Mouse (Mus musculus): ENCODE measurements around the gene Pstpip1. TPM values are rescaled to one million over a fixed set of nuclear protein-coding genes. Genes with fewer than 3 reads are reported as not detected.

The Pstpip1 gene
- polyA plus RNA-seq, 1 experiment: 7.7 TPM

- no peak for DNase-seq (ENCODE audit: low spot score)
These were observed 62.2 kb downstream of the Pstpip1 start for GRCm38 (mm10) chr9:56151745-56152481.

- DNase-seq (ENCODE audit: low spot score): no peak
These were observed 62.8 kb downstream of the Pstpip1 start for GRCm38 (mm10) chr9:56152482-56153007.

GRCm38 (mm10) chr9:56154572-56154971 lies 64.8 kb downstream of the Pstpip1 start:
- DNase-seq (ENCODE audit: low spot score): no peak

- DNase-seq (ENCODE audit: low spot score): no peak
These were observed 68.3 kb downstream of the Pstpip1 start for GRCm38 (mm10) chr9:56158077-56158476.

GRCm38 (mm10) chr9:56159456-56159855 lies 69.7 kb downstream of the Pstpip1 start:
- no peak for DNase-seq (ENCODE audit: low spot score)

GRCm38 (mm10) chr9:56160341-56161141 lies 70.8 kb downstream of the Pstpip1 start:
- DNase-seq (ENCODE audit: low spot score): peak; percentile 78

GRCm38 (mm10) chr9:56165377-56165776 lies 75.6 kb downstream of the Pstpip1 start, which contains the start of gene Tspan3:
Gene Tspan3 (minus strand): TSS chr9:56165477.
- DNase-seq (ENCODE audit: low spot score): no peak

- DNase-seq (ENCODE audit: low spot score): no peak
These were observed 76.4 kb downstream of the Pstpip1 start for GRCm38 (mm10) chr9:56166161-56166560.

- DNase-seq (ENCODE audit: low spot score): no peak
These were observed 77.9 kb downstream of the Pstpip1 start for GRCm38 (mm10) chr9:56167690-56168089.

- no peak for DNase-seq (ENCODE audit: low spot score)
These were observed 85.6 kb downstream of the Pstpip1 start for GRCm38 (mm10) chr9:56175316-56175715.

- no peak for DNase-seq (ENCODE audit: low spot score)
These were observed 87.6 kb downstream of the Pstpip1 start for GRCm38 (mm10) chr9:56177354-56177753.

Other genes with a start within 250 kb of the Pstpip1 start
- gene Scaper, start 151.8 kb upstream of the Pstpip1 start, polyA plus RNA-seq (2012; rRNA removed): 5.2 and 7.3 TPM in 2 replicates
- gene 4930563M21Rik, start 79.4 kb upstream of the Pstpip1 start, polyA plus RNA-seq (2012; rRNA removed): not detected in 2 replicates
- gene Rcn2, start 48.1 kb upstream of the Pstpip1 start, polyA plus RNA-seq (2012; rRNA removed): 109 and 111 TPM in 2 replicates
- gene Tspan3, start 75.5 kb downstream of the Pstpip1 start, polyA plus RNA-seq (2012; rRNA removed): 153 and 172 TPM in 2 replicates